Mouse (Mus musculus): ENCODE measurements around the gene Igll1. TPM values are rescaled to one million over a fixed set of nuclear protein-coding genes. Genes with fewer than 3 reads are reported as not detected.
A peak's percentile ranks its signal among the peaks of the same experiment; 100 is the strongest.

The Igll1 gene
- total RNA-seq, 2 experiments from 2014 or later, result 1.2 to 3.4 TPM

DNA sequence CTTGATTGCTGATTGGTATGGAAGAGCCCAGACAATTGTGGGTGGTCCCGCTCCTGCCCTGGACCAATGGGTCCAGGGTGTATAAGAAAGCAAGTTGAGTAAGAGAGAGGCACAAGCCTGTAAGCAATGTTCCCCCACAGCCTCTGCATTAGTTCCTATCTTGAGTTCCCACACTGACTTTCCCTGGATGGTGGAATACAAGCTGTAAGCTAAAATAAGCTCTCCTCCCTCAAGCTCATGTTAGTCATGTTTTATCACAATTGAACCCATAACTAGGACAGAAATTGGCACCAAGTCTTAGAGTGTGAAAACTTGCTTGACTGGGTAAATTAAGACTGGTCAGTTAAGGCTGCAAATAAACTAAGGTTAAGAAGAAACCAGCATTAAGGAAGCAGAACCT lies 8.2 kb downstream of the Igll1 start:
- ATAC-seq (replicated peaks; ENCODE audit: poor library complexity, severe bottlenecking), result peak; percentile 20; the same call in 1 of the 2 replicates

DNA sequence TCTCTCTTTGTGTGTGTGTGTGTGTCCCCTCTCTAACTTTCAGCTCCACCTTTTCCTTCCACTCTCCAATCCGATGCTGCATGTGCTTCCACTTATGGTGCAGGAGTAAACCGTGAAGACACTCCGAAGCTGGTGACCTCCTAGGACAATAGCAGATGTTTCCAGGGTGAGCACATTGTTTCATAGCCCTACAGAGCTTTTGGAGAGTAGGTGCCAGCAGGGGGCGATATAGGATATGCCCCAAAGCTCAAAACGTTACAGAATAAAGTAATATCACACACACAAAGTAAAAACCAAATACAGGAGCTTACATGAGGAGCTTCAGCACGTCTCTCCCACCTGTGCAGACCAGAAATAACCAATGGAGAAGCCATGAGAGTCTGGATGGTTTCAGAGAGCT lies 8.9 kb downstream of the Igll1 start:
- peak; percentile 67 for ATAC-seq (replicated peaks; ENCODE audit: poor library complexity, severe bottlenecking)

DNA sequence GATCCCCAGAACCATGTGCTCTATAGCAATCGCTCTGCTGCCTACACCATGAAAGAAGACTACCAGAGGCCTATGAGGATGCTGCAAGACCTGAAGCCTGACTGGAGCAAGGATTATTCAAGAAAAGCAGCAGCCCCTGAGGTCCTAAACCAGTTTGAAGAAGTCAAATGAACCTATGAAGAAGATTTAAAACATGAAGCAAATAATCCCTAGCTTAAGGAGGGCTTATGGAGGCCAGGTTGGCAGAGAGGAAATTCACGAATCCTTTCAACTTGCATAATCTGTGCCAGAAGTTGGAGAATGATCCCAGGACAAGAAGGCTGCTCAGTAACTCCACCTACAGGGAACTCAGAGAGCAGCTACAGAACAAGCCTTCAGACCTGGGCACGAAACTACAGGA lies 11.4 kb downstream of the Igll1 start:
- no peak for ATAC-seq (replicated peaks; ENCODE audit: poor library complexity, severe bottlenecking)

DNA sequence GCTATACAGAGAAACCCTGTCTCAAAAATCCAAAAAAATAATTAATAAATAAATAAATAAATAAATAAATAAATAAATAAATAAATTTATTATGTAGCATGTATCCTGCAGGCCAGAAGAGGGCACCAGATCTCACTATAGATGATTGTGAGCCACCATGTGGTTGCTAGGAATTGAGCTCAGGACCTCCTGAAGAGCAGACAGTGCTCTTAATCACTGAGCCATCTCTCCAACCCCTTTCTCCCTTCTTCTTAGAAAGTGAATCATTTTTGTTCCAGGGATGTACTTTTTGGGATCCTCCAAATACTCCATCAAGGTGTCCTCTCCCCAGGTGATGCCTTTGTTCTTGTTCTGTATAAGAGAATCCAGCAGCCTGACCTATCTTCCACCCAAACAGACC lies 14.6 kb downstream of the Igll1 start:
- ATAC-seq (replicated peaks; ENCODE audit: poor library complexity, severe bottlenecking), result no peak

DNA sequence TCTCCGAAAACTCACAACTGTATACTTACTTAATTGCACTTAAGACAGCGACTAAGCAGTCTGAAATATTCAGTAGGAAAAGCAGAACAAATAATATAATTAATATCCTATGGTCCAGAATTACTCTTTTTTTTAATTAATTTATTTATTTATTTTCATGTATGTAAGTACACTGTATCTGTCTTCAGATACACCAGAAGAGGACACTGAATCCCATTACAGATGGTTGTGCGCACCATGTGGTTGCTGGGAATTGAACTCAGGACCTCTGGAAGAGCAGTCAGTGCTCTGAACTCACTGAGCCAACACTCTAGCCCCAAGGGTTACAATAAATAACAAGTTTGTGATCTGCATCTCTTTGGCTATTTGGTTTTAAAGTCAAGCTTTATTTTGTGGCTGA lies 34.1 kb downstream of the Igll1 start:
- no peak for ATAC-seq (replicated peaks; ENCODE audit: poor library complexity, severe bottlenecking)

DNA sequence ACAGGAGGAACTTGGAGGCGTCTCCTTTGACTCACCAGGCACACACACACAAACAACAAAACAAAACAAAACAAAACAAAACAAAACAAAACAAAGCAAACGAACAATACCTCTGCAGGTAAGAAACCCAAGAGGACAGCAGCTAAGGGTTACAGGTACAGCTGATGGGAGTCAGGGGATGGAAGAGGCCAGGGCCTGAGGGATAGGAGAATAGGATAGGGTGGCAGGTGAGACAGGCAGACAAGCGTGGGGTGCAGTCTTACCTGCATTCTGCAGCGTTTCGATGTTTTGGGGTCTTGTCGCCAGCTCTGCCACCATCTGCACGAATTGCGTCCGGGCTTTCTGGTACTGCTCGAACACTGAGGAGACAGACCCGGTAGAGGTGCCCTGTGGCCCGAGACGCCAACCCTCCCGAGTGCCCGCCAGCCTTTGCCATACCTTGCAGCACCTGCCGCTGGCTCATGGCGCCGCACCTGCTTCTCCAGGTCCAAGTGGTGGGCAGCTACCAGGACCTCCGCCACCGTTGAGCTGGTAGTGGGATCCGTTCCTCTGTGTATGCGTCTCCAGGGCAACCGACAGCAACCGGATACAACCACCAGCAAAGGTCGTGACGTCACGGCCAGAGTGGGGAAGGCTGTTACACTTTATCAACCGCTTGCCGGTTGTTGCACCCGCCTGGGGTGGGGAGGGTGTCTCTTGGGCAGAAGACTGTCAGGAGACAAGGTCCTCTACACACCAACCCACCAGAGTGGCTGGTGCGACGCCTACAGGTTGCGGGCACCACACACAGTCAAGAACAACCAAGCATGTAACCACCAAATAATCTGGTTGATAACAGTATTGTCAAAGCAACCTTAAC lies 34.8 kb downstream of the Igll1 start, which contains the start of gene Spag6l:
Gene Spag6l (minus strand): TSS at position 700 of the 859 bp plus-strand sequence.
- ATAC-seq (replicated peaks; ENCODE audit: poor library complexity, severe bottlenecking), result peak; percentile 99

DNA sequence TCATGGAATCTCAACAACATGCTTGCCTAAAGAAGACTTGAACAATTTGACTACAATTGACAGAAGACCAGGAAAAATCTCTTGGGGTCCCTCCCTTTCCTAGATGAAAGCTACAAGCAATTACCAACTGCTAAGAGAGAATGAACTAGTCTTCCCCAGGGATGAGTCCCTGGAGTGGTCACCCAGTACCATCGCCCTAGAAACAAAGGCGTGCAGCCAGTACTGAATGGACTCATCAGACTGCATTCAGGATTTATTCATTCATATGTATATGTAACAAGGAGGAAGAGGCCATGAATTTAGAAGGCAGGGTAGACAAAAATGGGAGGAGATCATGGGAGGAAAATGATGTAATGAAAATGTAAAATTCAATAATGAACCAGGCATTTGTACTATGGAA lies 37.6 kb downstream of the Igll1 start:
- no peak for ATAC-seq (replicated peaks; ENCODE audit: poor library complexity, severe bottlenecking)

DNA sequence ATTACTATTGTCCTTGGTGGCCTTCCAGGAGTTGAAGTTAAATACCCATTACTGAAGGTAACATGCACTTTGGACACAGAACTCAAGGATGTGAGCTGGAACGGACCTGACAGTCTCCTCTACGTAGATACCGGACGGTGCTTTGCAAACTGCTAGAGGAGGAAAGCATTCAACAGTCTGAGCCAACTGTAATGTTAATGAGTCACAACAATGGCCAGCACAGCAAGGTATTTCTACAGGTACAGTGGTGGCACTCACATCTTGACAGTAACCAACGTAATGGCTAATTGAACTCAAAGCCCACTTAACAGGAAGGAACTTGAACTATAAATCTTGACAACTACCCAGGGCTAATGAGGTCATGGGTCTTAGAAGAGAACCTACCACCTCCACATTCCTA lies 38.3 kb downstream of the Igll1 start:
- no peak for ATAC-seq (replicated peaks; ENCODE audit: poor library complexity, severe bottlenecking)

Other genes starting within 250 kb of the Igll1 start
- not detected in 2 replicates for gene Olfr19, start 187.6 kb downstream of the Igll1 start, total RNA-seq (2014; fragmentation: Nextera tagmentation)
- not detected in 2 replicates for gene Olfr19, start 187.6 kb downstream of the Igll1 start, total RNA-seq (2017)
- gene Spag6l, start 34.5 kb downstream of the Igll1 start, total RNA-seq (2014; fragmentation: Nextera tagmentation), result 0.60 and 4.9 TPM in 2 replicates
- gene Spag6l, start 34.5 kb downstream of the Igll1 start, total RNA-seq (2017), result 0.52 and 1.8 TPM in 2 replicates
- 128 and 150 TPM in 2 replicates for gene Top3b, start 6.8 kb upstream of the Igll1 start, total RNA-seq (2014; fragmentation: Nextera tagmentation)
- gene Top3b, start 6.8 kb upstream of the Igll1 start, total RNA-seq (2017), result 121 and 148 TPM in 2 replicates
- not detected in 2 replicates for gene Vpreb1, start 6.9 kb upstream of the Igll1 start, total RNA-seq (2014; fragmentation: Nextera tagmentation)
- 3.4 TPM in 1 of 2 replicates, not detected in the other for gene Vpreb1, start 6.9 kb upstream of the Igll1 start, total RNA-seq (2017)
- 37.5 and 40.1 TPM in 2 replicates for gene Ppm1f, start 32.5 kb upstream of the Igll1 start, total RNA-seq (2014; fragmentation: Nextera tagmentation)
- 50.9 and 52.1 TPM in 2 replicates for gene Ppm1f, start 32.5 kb upstream of the Igll1 start, total RNA-seq (2017)
- gene Mapk1, start 119.4 kb upstream of the Igll1 start, total RNA-seq (2014; fragmentation: Nextera tagmentation), result 119 and 120 TPM in 2 replicates
- gene Mapk1, start 119.4 kb upstream of the Igll1 start, total RNA-seq (2017), result 129 and 130 TPM in 2 replicates
- 5.8 TPM in 1 of 2 replicates, not detected in the other for gene Ypel1, start 205.7 kb upstream of the Igll1 start, total RNA-seq (2014; fragmentation: Nextera tagmentation)
- gene Ypel1, start 205.7 kb upstream of the Igll1 start, total RNA-seq (2017), result 1.4 and 2.8 TPM in 2 replicates
- 71.2 and 96.8 TPM in 2 replicates for gene Ppil2, start 247.3 kb upstream of the Igll1 start, total RNA-seq (2014; fragmentation: Nextera tagmentation)
- 92.8 and 93.5 TPM in 2 replicates for gene Ppil2, start 247.3 kb upstream of the Igll1 start, total RNA-seq (2017)